Mouse (Mus musculus) natural killer cell, adult 2 months (primary cell): ENCODE measurements at regions not wholly inside any gene's neighbourhood (a gene's known extent, or its start where the extent isn't known, plus 50 kb on each side); places are given as distances from the start of the nearest gene placed in this dataset.

Source experiments
- DNase-seq, 2 experiments: peaks; one replicate each; pipeline ENCODE4 v3.0.0; 2022; ENCODE audit warnings: low spot score in 2 of 2

DNA sequence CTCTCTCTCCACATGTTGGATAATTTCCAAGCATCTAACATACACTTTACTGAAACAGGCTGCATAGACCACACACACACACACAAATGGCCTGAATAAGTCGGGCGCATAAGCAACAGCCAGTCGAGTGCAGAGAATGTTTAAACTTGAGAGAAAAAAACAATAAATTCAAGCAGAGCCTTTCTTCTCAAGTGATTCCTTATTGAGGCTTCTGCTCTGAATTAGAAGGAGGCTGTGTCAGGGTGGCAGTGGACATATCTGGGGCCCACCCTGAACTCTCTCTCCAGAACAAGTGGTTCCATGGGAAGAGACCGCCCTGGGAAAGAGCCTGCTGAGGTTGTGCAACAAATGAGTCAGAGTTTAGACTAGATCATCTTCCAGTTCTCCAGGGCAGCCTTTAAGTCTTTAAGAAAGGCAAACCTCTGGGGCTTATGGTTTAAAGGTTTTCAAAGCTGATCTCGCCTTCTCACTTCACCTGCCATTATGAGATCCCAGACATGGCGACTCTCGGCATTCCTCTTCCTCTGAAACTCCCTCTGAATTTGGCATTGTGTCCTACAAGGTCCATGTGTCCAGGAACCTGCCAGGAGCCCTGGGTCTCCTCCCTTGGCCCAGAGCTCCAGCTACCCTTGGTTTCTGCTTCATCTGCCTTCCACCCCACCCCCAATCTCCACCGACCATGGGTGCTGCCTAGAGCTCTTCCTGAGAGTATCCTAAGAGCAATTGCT lies 445.3 kb downstream of the Wdr11 start:
- DNase-seq, result no peak

DNA sequence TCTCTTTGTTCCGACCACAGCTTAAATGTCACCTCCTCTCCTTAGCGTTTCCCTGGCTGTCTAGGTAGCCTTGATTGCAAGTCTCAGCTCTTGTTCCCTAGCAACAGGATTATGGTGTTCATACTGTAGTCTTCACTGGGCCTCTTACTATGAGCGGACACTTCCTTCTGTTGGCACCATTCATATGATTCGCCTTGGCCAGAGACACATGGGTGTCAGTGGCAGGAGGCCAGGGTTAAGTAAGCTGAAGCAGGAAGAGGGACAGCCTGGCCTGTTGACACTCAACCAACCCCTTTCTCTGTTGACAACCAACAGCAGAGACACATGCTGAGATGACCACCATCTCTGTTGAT lies 445.9 kb downstream of the Wdr11 start:
- no peak for DNase-seq

DNA sequence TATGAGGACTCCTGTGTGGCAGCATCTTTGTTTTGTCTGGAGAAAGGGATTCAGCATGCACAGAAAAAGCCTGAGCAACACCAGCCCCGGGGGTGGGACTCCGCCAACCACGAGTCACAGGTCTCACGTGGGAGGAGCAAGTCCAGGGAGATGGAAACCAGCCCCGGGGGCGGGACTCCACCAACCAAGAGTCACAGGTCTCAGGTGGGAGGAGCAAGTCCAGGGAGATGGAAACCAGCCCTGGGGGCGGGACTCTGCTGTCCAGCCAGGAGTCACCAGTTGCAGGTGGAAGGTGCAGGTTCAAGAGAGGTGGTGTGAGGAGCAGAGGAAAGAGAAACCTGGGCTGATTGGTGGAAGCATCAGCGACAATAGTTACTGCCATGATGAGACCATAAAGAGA lies 448.9 kb downstream of the Wdr11 start:
- no peak for DNase-seq

DNA sequence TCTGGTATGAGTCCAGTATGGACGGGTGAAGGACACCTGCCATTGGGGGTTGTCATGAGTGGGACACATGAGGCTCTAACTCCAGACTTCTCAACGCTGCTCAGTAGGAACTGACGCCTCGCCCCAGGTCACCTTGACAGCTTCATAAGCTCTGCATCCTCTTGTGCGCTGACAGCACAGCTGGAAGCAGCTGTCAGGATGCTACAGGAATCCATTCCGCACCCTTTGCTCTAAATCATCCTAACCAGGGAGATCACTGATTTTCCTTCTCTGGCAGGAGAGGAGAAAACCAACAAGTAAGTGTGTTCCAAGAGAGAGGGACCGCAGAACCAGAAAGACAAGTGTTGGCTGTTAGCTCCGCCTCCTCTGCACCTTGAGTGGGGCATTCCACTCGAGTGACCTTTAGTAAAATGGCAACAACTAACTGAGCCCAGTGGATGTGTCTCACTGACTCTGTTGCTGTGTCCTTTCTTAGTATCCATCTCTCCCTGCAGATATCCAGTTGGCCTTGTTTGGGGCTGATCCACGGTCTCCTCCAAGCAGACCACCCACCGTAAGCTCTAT lies 449.8 kb downstream of the Wdr11 start:
- no peak for DNase-seq

DNA sequence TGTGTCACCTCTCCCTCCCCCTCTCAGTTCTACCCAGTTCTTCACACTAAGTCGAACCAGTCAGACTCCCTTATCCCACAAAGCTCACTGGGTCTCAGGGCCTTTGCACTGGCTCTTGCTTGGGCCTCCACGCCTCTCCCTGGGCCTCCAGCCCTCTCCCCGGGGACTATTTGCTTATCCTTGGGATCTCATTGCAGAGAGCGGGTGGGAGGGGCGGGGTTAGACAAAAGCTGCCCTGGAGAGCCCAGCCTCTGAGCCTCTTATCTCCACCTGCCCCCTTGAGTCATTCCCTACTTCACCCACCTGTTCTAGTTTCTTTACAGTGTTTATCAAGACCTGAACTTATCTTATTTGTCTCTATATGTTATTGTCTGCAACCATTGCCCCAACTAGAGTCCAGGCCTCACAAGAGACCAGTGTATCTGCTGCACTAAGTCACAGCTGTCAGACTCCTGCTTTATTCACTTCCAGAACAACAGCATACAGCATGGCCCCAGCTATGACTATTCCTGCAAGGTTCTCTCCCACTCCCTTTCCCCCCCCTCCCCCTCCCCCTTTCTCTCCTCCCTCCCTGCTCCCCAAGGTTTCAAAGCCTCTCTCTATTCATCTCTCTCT lies 450.7 kb downstream of the Wdr11 start:
- no peak for DNase-seq

DNA sequence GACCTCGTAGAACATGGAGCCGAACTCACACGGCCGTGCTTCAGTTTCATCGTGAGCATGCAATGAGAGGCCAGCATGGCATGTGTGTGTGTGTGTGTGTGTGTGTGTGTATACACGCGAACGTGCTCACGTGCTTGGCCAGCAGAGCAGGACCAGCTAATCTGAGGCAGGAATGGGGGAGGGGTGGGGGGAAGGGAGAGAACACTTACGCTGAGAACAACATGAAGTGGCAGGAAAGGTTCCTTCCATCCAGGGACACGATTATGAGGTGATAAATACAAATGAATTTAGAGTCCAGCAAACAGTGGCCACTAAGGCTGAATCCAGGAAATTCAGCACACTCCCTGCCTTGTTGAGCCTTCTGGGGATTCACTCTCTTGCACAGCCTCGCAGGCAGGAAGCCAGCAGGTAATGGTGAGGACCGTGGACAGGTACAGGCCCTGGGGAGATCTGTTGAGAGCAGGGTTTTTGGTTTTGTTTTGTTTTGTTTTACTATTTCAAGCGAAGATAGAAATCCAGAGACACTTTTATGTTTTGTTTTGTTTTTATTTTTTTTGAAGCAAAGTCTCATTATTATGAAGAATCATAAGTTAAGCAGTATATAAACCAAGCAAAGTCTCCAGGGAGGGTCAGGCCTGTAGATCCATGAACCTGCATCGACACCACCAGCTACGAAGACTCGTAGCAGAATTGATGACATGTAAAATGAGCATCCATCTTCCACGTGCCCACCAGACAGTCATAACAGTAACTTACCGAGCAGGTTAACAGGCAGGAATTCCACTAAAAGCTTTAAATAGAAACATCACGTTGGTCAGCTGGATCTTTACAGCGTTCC lies 452.0 kb downstream of the Wdr11 start:
- no peak for DNase-seq

DNA sequence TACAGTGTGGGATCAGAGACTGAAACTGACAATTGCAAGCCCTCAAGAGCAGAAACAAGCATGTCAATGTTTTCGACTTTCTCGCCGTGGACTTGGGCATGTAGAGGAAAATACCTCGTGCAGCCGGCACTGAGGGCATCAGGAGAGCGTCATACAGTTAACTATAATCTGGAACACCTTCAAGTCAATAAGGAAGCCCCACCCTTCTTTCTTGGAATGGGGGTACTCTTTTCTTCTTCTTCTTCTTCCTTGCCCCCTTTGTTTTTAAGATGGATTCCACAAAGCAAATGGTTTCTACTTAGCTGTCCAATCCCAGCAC lies 452.5 kb downstream of the Wdr11 start:
- no peak for DNase-seq

DNA sequence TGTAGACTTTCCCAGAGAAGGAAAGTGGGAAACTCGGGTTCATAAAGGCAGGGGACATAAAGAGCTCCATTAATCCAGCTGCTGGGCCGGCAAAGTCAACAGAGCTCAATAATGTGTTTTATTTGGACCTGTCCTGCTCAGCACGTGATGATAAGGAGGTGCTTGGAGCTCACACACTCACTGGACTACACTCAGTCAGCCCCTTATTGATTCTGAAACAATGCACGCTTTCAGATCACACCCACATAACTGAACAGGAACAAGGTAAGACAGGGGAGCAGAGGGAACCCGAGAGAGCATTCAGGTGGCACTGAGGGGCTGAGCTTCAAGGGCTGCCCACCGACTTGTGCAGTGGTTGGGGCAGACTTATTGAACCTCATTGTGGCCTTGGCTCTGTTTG lies 452.9 kb downstream of the Wdr11 start:
- DNase-seq, result no peak

DNA sequence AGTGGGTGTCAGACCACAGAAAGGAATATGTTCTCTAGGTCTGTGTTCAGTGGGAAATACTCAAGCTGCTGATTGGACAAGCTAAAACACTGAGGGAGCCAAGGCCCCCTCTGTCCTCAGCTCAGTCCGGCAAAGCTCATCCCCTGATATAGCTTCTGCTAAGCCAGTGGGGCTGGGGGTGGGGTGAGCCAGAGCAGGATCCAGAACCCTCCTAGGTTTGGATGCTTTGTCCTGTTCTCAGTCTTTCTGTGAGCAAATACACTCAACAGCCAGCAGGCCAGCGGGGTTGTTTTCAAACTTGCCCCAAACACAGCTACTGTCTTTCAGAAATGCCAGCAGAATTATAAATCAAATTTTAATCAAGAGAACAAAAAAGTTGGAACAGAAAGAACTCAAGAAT lies 454.4 kb downstream of the Wdr11 start:
- no peak for DNase-seq

DNA sequence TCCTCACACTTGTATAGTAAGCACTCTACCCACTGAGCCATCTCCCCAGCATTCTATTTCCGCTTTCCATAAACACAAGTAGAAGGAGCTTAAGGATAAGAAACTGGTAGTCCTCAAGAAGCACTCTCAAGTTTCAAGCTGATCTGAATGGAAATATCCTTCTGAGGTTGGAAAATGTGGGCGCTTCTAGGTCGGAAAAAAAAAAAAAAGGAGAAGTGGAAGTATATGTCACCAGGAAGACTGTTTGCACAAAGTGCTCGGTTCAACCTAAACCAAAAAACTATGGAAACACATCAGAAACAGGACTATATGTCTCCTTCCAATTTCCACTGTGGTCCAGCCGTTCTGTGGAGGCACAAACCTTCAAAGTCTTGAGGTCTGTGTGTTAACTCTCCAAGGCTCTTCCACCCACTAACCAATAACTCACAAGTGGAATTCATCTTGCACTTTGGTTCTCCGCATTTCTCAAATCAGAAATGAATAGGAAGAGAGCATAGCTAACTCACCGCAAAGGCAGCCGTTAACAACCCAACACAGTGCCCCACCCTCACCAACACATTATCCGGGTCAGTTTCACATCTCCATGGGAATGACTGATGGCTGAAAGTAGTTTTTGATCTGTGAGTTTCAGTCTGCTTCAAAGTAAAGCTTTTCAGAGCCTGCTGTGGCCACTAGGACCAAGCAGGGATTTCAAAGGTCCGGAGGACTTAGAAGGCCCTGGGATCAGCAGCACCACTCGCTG lies 455.8 kb downstream of the Wdr11 start:
- no peak for DNase-seq

DNA sequence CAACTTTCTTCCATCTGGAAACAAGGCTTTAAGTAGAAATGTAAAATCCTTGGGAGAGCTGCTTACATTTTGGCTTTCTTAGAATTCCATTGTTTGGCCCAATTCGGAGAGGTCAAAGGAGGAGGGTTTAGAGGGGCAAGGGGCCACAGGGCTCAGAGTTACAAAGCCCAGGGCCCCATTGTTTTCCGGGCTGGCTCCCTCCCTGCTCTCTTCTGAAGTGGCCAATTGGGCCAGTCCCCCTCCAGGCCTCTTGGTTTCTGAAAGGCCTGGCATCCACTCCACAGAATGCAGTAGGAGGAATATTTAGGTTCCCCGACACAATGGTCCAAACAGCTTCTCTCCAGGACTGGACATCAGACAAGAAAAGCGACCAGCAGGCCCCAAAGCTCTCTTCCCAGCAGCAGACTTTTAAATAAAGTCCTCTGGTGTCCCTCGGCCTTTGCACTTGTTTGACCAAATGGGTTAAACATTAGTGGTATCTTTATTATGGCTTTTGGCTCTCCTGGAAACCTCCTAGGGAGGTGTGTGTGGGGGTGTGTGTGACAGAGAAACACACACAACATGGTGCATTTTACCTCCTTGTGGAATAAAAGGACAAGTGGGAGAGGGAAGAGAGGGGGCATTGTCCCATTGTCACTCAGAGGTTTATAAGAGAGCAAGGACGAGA lies 456.6 kb downstream of the Wdr11 start:
- no peak for DNase-seq

DNA sequence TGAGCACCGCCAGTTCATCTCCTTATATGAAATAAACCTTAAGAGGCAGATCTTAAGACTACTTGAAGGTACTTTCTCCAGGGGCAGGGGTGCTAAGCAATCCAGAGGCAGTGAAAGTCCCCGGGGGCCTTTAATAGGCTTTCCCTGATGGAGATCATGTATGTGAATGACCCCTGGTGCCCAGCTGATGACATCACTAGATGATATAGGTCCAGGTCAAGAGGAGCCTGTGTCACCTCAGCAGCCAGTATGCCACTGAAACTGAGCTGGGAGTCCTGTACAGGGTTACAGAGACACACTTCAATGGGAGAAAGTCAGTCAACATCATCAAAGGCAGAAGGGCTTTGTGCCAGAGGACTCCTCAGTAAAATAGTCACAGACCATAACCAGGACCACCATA lies 457.8 kb downstream of the Wdr11 start:
- no peak for DNase-seq

DNA sequence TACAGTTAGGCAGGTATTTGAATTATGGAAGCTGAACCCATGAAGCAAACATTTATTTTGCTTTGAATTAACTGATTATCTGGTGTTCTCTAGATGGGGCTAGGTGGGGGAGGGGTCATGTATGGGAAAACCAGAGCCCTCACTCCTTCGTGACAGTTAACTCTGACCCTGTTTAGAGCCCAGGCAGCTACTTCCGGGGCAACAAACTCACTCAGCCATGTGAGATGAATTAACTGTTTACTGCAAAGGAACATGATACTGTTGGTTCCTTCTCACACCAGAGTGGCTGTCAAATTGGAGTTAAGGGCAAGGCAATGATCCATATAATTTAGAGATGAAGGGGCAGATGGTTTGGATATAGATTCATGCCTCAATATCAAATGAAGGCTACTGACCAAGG lies 458.5 kb downstream of the Wdr11 start:
- no peak for DNase-seq

DNA sequence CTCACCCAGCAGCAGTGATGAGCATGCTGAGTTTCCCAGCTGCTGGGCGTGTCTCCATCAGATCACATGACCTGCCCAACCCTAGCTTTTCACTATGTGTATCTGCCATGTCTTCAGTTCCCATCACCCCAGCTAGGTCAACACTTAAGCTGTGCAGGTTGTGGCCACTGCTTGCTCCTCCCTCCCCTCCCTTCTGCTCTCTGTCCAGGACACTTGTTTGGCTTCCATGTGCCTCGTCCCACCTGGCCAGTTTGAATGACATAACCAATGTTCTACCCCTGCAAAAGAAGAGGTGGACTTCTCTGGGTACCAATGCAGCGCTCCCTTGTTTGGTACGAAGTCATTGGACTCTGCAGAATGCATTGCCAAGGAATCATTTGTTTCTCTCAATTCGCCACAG lies 460.7 kb downstream of the Wdr11 start:
- DNase-seq, result no peak

DNA sequence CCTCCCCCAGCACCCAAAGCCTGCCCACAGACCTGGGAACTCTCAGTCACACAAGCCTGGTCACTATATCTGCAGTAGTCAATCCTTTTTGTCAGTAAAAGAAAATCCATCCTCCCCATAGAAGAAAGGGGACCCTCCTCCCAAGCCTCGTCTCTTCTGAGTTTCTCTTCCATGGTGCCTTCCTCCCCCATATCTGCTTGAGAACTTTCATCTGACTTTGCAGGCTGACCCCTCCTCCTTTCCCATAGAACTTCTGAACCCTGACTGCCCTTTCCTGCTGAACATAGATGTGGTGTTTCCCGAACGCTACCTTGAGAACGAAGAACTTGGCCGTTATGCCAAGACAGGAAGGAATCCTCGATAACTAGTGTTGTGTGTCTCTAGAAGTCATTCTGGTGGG lies 462.5 kb downstream of the Ate1 start:
- DNase-seq, result no peak

DNA sequence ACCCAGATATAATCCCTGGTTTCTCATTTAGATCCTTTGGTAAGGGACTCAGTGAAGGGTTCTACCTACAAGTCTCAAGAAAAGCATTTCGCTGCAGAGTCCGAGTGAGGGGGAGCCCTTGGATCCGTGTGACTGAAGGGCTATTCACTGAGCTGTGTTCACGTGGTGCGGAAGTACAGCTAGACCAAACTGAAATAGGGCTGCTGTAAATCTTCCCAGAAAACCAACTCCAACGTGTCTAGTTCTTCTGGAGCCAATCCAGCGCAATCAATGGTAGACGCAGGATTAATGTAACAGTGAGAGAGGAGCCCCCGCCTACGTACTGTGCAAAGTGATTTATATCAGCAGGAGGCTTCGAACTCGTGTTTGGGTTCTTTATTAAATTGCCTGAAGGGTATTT lies 461.9 kb downstream of the Ate1 start:
- no peak for DNase-seq

DNA sequence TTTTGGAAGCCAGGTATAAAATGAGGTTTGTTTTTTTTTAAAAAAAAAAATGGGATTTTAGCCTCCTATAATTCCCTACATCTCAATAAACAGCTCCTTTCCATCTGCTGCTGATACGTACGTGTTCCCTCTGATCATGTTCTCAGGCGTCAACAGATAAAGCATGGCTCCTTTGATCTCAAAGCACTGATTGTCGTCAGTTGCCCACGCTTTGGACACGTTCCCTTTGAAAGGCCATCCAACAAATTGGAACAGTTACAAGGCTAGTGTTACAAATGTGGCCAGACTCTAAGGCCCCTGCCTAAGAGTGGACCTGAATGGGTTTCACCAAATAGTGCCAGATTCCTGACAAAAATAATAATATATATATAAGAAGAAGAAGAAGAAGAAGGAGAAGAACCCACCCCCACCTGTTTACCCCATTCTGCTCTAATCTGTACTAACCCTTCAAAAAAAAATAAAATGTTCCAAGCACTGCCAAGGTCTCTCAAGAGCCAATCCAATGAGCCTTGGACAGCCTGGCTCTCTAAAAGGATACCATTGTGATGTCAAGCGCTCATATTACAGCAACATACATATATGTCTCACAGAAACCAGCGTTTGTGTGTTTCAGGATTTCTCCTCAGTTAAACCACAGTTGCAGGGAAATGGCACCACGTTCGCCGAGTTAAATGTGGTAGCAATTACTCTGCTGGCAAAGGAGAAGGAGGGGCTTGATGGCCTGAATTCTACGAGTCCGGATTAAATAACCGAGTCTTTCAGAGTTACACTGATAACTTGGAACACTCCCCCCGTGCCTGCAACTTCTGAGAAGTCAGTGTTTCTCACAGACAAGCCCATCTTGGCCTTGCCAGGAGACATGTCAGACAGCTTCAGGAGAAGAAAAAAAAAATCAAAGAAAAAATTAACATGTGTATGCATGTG lies 460.2 kb downstream of the Ate1 start:
- no peak for DNase-seq

DNA sequence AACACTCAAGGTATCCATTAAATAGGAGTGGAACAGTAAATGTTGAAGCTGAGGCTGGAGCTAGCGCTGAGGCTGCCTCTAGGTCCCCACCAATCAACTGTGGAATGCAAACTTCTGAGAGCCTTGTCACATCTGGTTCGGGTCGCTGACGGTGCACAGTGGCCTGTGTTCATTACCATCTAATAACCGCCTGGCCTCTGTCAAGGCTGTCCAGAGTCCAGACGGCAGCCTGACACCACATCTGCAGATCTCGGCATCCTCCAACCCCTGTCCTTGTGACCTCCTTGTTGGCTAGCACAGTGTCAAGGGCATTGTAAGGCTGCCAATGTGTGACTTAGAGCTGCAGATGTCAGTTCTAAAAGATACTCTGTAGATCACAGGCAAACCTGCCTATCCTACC lies 455.7 kb downstream of the Ate1 start:
- no peak for DNase-seq

DNA sequence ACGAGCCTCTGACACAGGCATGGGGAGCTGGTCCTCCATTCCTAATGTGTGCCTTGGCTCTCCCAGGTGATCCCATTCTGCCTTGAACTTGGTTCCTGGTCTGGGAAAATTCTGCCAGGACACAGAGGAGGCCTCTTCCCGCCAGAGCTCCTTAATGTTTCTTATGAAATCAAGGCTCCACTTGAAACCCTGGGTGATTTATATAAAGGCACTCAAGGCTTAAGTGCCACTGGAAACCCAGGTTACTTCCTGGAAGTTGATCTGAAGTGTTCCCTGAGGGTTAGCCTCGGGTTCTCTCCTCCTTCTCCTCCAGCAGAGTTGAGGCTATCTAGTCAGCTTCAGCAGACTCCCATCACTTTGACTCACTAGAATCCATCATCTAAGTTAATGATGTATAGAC lies 451.9 kb downstream of the Ate1 start:
- no peak for DNase-seq

DNA sequence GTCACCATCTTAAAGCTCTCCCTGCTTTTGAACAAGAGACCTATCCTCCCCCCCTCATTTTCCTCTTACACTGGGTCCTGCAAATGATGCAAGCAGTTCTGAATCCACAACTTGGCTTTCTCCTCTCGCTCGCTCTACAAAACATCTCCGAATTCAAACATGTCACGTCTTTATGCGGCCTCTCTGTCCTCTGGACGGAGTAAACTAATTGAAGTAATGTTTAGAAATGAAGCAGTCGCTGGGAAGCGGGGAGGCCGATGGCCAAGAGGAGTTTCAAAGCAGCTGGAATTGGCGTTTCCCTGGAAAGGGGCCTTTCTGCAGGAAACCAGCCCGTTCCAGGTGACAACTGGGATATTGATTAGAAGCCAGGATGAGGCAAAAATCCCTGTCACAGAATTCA lies 446.8 kb downstream of the Ate1 start:
- no peak for DNase-seq
